Mouse (Mus musculus) small intestine, adult 2 months (tissue): ENCODE measurements around the gene Syne3. TPM values are rescaled to one million over a fixed set of nuclear protein-coding genes. Genes with fewer than 3 reads are reported as not detected.
A peak's percentile ranks its signal among the peaks of the same experiment; 100 is the strongest.

ENCODE experiments used
- H3K27ac ChIP-seq: fragments of 200-500 bp; 2 replicates; pipeline ENCODE4 v1.5.1; 2012; ENCODE audit warnings: low read depth, low read length, control low read depth, inconsistent platforms; ENCODE audit not compliant: insufficient read depth
- H3K27me3 ChIP-seq: fragments of 200-500 bp; 2 replicates; pipeline ENCODE4 v1.6.1; 2012; ENCODE audit warnings: mild to moderate bottlenecking, moderate library complexity, low read length, inconsistent platforms; ENCODE audit not compliant: control insufficient read depth, insufficient read depth
- H3K36me3 ChIP-seq: fragments of 200-500 bp; 2 replicates; pipeline ENCODE4 v1.6.1; 2012; ENCODE audit warnings: mild to moderate bottlenecking, low read length, control low read depth, inconsistent platforms; ENCODE audit not compliant: control insufficient read depth, insufficient read depth
- H3K4me1 ChIP-seq: fragments of 200-500 bp; 2 replicates; pipeline ENCODE4 v1.6.1; 2012; ENCODE audit warnings: low read length, inconsistent platforms, mixed read lengths; ENCODE audit not compliant: control insufficient read depth, insufficient read depth, insufficient read length
- H3K4me3 ChIP-seq: fragments of 200-500 bp; 2 replicates; pipeline ENCODE4 v1.5.1; 2012; ENCODE audit warnings: low read depth, mild to moderate bottlenecking, control low read depth, inconsistent platforms, low read length, moderate library complexity
- CTCF ChIP-seq: fragments of 200-500 bp; IDR thresholded peaks from 2 replicates; pipeline ENCODE4 v1.5.1; 2012; ENCODE audit warnings: low read depth, mild to moderate bottlenecking, control low read depth, inconsistent platforms, low read length, moderate library complexity, mixed read lengths; ENCODE audit not compliant: insufficient replicate concordance, insufficient read length; ENCODE audit errors: extremely low read depth
- POLR2A ChIP-seq: fragments of 200-500 bp; IDR thresholded peaks from 2 replicates; pipeline ENCODE4 v1.6.1; 2012; ENCODE audit warnings: low read depth, mild to moderate bottlenecking, control low read depth, inconsistent platforms, low read length, moderate library complexity
- WGBS: fragments of 180-500 bp; shearing (Covaris S2); methylation state at CpG from one replicate; pipeline ENCODE4 v1.1.7; 2018; 5-methylcytosine and 5-hydroxymethylcytosine counted together
- polyA plus RNA-seq: library from polyadenylated mRNA; depleted of rRNA; stranded (reverse); fragments of >200 nt; gene quantifications from 2 replicates; pipeline ENCODE4 v1.2.3, GENCODE M21; 2012

The Syne3 gene
- polyA plus RNA-seq, 1 experiment: 1.3 TPM

- peaks cover 21% of the 10 kb centered on the region for H3K36me3 ChIP-seq
- H3K4me3 ChIP-seq: no peak overlapping the region
- peaks cover 14% of the 10 kb centered on the region for H3K4me1 ChIP-seq
- H3K27ac ChIP-seq: no peak overlapping the region
- H3K27me3 ChIP-seq: no peaks in the 10 kb centered on the region
- 92% methylated on average over 5 of the region's 5 CpGs for WGBS
- no peak for TF ChIP-seq POLR2A
- no peak for TF ChIP-seq CTCF
Observed at GRCm38 (mm10) chr12:105043081-105043480, 33.5 kb upstream of the Syne3 start.

- H3K36me3 ChIP-seq: peaks cover 21% of the 10 kb centered on the region
- no peak for TF ChIP-seq POLR2A
- no peak overlapping the region for H3K27ac ChIP-seq
- H3K4me3 ChIP-seq: no peak overlapping the region
- WGBS: 91% methylated on average over 7 of the region's 7 CpGs
- peaks cover 15% of the 10 kb centered on the region for H3K4me1 ChIP-seq
- no peaks in the 10 kb centered on the region for H3K27me3 ChIP-seq
Observed at GRCm38 (mm10) chr12:105040950-105041349, 31.3 kb upstream of the Syne3 start.

- Histone ChIP-seq H3K36me3 (peaks cover 21% of the 10 kb centered on the region), H3K27me3 (no peaks in the 10 kb centered on the region), H3K27ac (no peak overlapping the region), H3K4me1 (peaks cover 20% of the 10 kb centered on the region), H3K4me3 (no peak overlapping the region)
- 52% methylated on average over 12 of the region's 12 CpGs for WGBS
- TF ChIP-seq POLR2A (no peak), CTCF (no peak)
Observed at GRCm38 (mm10) chr12:105039578-105040289, 30.1 kb upstream of the Syne3 start.

GRCm38 (mm10) chr12:105038918-105039317, 29.3 kb upstream of the Syne3 start:
- peaks cover 28% of the 10 kb centered on the region for H3K4me1 ChIP-seq
- H3K27ac ChIP-seq: no peak overlapping the region
- no peak overlapping the region for H3K4me3 ChIP-seq
- WGBS: 44% methylated on average over 7 of the region's 7 CpGs
- TF ChIP-seq CTCF (no peak), POLR2A (no peak)
- H3K36me3 ChIP-seq: peaks cover 21% of the 10 kb centered on the region
- H3K27me3 ChIP-seq: no peaks in the 10 kb centered on the region

- 78% methylated on average over 11 of the region's 11 CpGs for WGBS
- H3K27ac ChIP-seq: no peak overlapping the region
Observed at GRCm38 (mm10) chr12:105038211-105038610, 28.6 kb upstream of the Syne3 start.

GRCm38 (mm10) chr12:105034130-105034769, 24.6 kb upstream of the Syne3 start:
- Histone ChIP-seq H3K27ac (no peak overlapping the region), H3K4me1 (peaks cover 32% of the 10 kb centered on the region), H3K4me3 (0 out of 2 replicates have a peak overlapping the region, but pooled peaks have one; percentile 3), H3K36me3 (peaks cover 4% of the 10 kb centered on the region; the same call in 1 of the 2 replicates), H3K27me3 (no peaks in the 10 kb centered on the region)
- 48% methylated on average over 14 of the region's 14 CpGs for WGBS
- TF ChIP-seq CTCF (no peak), POLR2A (no peak)

More at GRCm38 (mm10) chr12:105038211-105038610, 28.6 kb upstream of the Syne3 start:
- no peak overlapping the region for H3K4me3 ChIP-seq
- peaks cover 30% of the 10 kb centered on the region for H3K4me1 ChIP-seq
- H3K36me3 ChIP-seq: peaks cover 21% of the 10 kb centered on the region
- H3K27me3 ChIP-seq: no peaks in the 10 kb centered on the region
- TF ChIP-seq POLR2A (no peak), CTCF (no peak)
